Mouse (Mus musculus): Measurements from ENCODE around the gene Abhd17c.

DNA sequence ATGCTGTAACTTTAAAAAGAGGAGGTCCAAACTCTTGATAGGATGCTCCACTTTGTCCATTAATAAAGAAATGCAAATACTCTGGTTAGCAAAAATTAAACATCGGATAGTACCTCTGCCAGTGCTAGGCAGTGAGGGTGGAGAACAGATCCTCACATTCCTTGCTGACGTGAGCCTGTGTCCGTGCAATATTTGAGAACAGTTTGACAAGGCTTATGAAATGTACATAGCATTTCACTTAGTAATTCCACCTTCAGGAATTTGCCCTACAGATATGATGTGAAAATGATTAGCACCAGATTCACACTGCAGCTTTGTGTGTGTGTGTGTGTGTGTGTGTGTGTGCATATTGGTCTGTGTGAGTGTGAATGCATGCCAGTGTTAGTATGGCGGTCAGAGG lies 60.9 kb downstream of the Abhd17c start:
- TF ChIP-seq ZC3H11A (IDR thresholded peaks at IDR 0.05; ENCODE audit: low read depth, low read length), result no peak
- TF ChIP-seq ELF1 (IDR thresholded peaks at IDR 0.05; ENCODE audit: low read depth, low read length), result no peak
- no peak for TF ChIP-seq CHD2 (IDR thresholded peaks at IDR 0.05; ENCODE audit: low read length)
